In the genomic region with DNA sequence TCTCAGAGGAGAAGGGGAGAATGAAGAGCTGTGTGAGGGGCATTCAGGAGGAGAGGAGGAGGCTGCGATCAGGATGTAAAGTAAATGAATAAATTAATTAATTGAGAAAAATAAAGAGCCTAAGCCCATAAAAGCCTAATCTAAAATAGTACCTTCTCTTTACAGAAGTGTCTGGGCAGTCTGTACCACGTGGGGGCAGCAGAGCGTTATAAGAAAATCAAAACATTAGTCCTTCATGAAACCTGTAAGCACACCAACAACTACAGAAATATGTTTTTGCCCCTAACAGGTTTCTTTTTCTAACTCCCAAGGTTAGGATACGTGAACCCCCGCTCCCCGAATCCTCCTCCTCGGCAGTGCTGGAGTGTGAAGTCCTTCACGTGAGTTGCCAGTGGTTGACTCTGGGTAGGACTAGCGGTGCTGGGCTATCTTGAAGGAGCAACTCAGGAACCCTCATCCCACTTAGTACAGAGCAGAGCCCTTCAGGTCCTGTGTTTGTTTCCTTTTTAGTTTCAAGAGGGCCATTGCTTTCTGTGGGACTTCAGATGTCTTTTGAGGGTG, we compare ENCODE assay signal across 10 mouse cellular contexts. TPM values are rescaled to one million over a fixed set of nuclear protein-coding genes. Genes with fewer than 3 reads are reported as not detected.
DNase-seq lines count a peak whose midpoint lies in the region; TF ChIP-seq lines count a peak whose summit lies in the region.
"Had no signal": no experiment of that assay in that cellular context is flagged by ENCODE, and none has a peak within 500 bp of the region (broad histone marks: within the 10 kb centered on the region; RNA-seq: fewer than 3 reads in every experiment).

No protein-coding gene starts in this region.

- no peak overlapping the region for H3ac ChIP-seq in myocyte (ENCODE audit: control insufficient read depth, insufficient read length)

- no peak for TF ChIP-seq POLR2A in myocyte (IDR thresholded peaks at IDR 0.05; ENCODE audit: insufficient read length, low read depth)
- no peak for TF ChIP-seq POLR2A in thymus, adult 2 months (IDR thresholded peaks at IDR 0.05; ENCODE audit: control insufficient read depth, extremely low read depth, insufficient read depth, low read length, poor library complexity)

- no peak overlapping the region for H3K4me2 ChIP-seq in myocyte (ENCODE audit: low read depth)
- H3K4me2 ChIP-seq: stomach, embryonic 15.5 days had no signal

- 56% methylated on average over 9 of the region's 9 CpGs for WGBS in thymus, adult 2 months

- no peaks in the 10 kb centered on the region for H3K27me3 ChIP-seq in myocyte (ENCODE audit: control insufficient read depth, insufficient read depth, insufficient read length)
- H3K27me3 ChIP-seq in thymus, adult 2 months (ENCODE audit: control insufficient read depth, insufficient read depth, low read length) = no peaks in the 10 kb centered on the region
- H3K27me3 ChIP-seq: stomach, embryonic 15.5 days had no signal

- intact Hi-C loops in gastrocnemius, adult 2 months (cut with DNase I) = loop anchor here (5.0 to 10.0 kb wide), 3 partner anchors 38 to 236 kb away; a partner anchor contains a TSS

- peak; percentile 55 for DNase-seq in gastrocnemius, adult 18-20 months (ENCODE audit: low spot score)
- no peak for DNase-seq in gastrocnemius, postnatal 25 days
- peak; percentile 12 to 54 for DNase-seq in CD8-positive naive resting alpha-beta T cell, adult 2 months (ENCODE audit: low read depth in 2 of 2, low spot score in 2 of 2)
- DNase-seq in adrenal gland, postnatal 25 days = peak; percentile 63
- peak; percentile 66 for DNase-seq in gastrocnemius, adult 2 months
- DNase-seq in layer of hippocampus, postnatal 25 days (ENCODE audit: extremely low spot score in 1 of 2, low spot score in 1 of 2) = peak; percentile 47 to 77
- peak; percentile 53 for DNase-seq in thymus, adult 2 months

- H3K27ac ChIP-seq in gastrocnemius, adult 2 months = no peak overlapping the region; the same call in 1 of the 2 replicates
- H3K27ac ChIP-seq in thymus, adult 2 months (ENCODE audit: control insufficient read depth, insufficient read depth, low read length) = no peak overlapping the region
- H3K27ac ChIP-seq: stomach, embryonic 15.5 days had no signal

- H3K36me3 ChIP-seq in myocyte (ENCODE audit: control insufficient read depth, insufficient read depth) = no peaks in the 10 kb centered on the region
- H3K36me3 ChIP-seq in thymus, adult 2 months (ENCODE audit: control insufficient read depth, insufficient read depth, low read length) = no peaks in the 10 kb centered on the region
- H3K36me3 ChIP-seq: stomach, embryonic 15.5 days had no signal

- TF ChIP-seq CTCF in gastrocnemius, adult 2 months (IDR thresholded peaks at IDR 0.05) = peak; percentile 83
- no peak for TF ChIP-seq CTCF in thymus, adult 2 months (IDR thresholded peaks at IDR 0.05; ENCODE audit: borderline replicate concordance, control insufficient read depth, extremely low read depth, insufficient read depth, low read length, poor library complexity)

- no peaks in the 10 kb centered on the region for H3K79me2 ChIP-seq in myocyte (ENCODE audit: control insufficient read depth, insufficient read depth)

- H3K4me1 ChIP-seq in thymus, adult 2 months (replicated peaks; ENCODE audit: control insufficient read depth, insufficient read depth, low read length) = no peaks in the 10 kb centered on the region
- H3K4me1 ChIP-seq: stomach, embryonic 15.5 days had no signal

- H3K4me3 ChIP-seq in gastrocnemius, adult 2 months = no peak overlapping the region
- no peak overlapping the region for H3K4me3 ChIP-seq in myocyte
- no peak overlapping the region for H3K4me3 ChIP-seq in thymus, adult 2 months (ENCODE audit: control insufficient read depth, insufficient read depth, low read length)
- H3K4me3 ChIP-seq: stomach, embryonic 15.5 days had no signal

TF ChIP-seq in myocyte, 11 proteins besides CTCF, POLR2A, EP300 and RAD21:
- TF ChIP-seq REST (IDR thresholded peaks at IDR 0.05; ENCODE audit: insufficient read depth, insufficient read length) = no peak
- peak; percentile 18 for TF ChIP-seq USF1 (IDR thresholded peaks at IDR 0.05; ENCODE audit: low read depth)
TF ChIP-seq in myocyte: peak in this region for 1.

RNA-seq across cellular contexts. Expression of a gene that starts 7.1 kb away (rescaled TPM):
- 10 to 100 TPM; 10.1 to 10.4 TPM for total RNA-seq in gastrocnemius, adult 18-20 months (2021)
- 10 to 100 TPM; 13.2 to 15.1 TPM for total RNA-seq in gastrocnemius, postnatal 25 days (2021)
- 47.2 and 56.3 TPM in 2 replicates for total RNA-seq in adrenal gland, postnatal 25 days (2021)
- total RNA-seq in gastrocnemius, adult 2 months (2021) = 10 to 100 TPM; 12.3 to 12.4 TPM
- 10 to 100 TPM; 73.0 to 91.4 TPM for total RNA-seq in layer of hippocampus, postnatal 25 days (2021)
- 67.3 TPM for polyA plus RNA-seq in myocyte (2012; fragmentation: generic; extraction: Trizol)
- 85.4 and 98.5 TPM in 2 replicates for polyA plus RNA-seq in thymus, adult 2 months (2012; rRNA removed)

RNA-seq across cellular contexts. Expression of a gene that starts 16.9 kb away (rescaled TPM):
- total RNA-seq in gastrocnemius, adult 18-20 months (2021) = not detected
- not detected for total RNA-seq in gastrocnemius, postnatal 25 days (2021)
- not detected in 2 replicates for total RNA-seq in adrenal gland, postnatal 25 days (2021)
- total RNA-seq in gastrocnemius, adult 2 months (2021) = not detected
- total RNA-seq in layer of hippocampus, postnatal 25 days (2021) = not detected
- not detected for polyA plus RNA-seq in myocyte (2012; fragmentation: generic; extraction: Trizol)
- not detected in 2 replicates for polyA plus RNA-seq in thymus, adult 2 months (2012; rRNA removed)
- total RNA-seq: left cerebral cortex, adult 8-10 months had no signal
- polyA plus RNA-seq: stomach, embryonic 15.5 days had no signal

RNA-seq across cellular contexts. Expression of a gene that starts 36.1 kb away (rescaled TPM):
- total RNA-seq in gastrocnemius, adult 18-20 months (2021) = under 1 TPM; 0.21 to 0.43 TPM
- total RNA-seq in gastrocnemius, postnatal 25 days (2021) = 1 to 10 TPM in 1 of 2 experiments, under 1 TPM in 1; 0.97 to 1.0 TPM
- 0.67 and 2.0 TPM in 2 replicates for total RNA-seq in adrenal gland, postnatal 25 days (2021)
- under 1 TPM; 0.42 to 0.46 TPM for total RNA-seq in gastrocnemius, adult 2 months (2021)
- 10 to 100 TPM; 69.3 to 78.8 TPM for total RNA-seq in layer of hippocampus, postnatal 25 days (2021)
- polyA plus RNA-seq in myocyte (2012; fragmentation: generic; extraction: Trizol) = 35.8 TPM
- polyA plus RNA-seq in thymus, adult 2 months (2012; rRNA removed) = 13.6 and 17.2 TPM in 2 replicates

RNA-seq across cellular contexts. Expression of a gene that starts 36.5 kb away (rescaled TPM):
- 10 to 100 TPM; 80.0 to 84.8 TPM for total RNA-seq in gastrocnemius, adult 18-20 months (2021)
- 10 to 100 TPM; 80.3 to 88.3 TPM for total RNA-seq in gastrocnemius, postnatal 25 days (2021)
- 51.2 and 62.0 TPM in 2 replicates for total RNA-seq in adrenal gland, postnatal 25 days (2021)
- 10 to 100 TPM; 82.3 to 84.1 TPM for total RNA-seq in gastrocnemius, adult 2 months (2021)
- total RNA-seq in layer of hippocampus, postnatal 25 days (2021) = 10 to 100 TPM; 28.7 to 33.2 TPM
- polyA plus RNA-seq in myocyte (2012; fragmentation: generic; extraction: Trizol) = 452 TPM
- polyA plus RNA-seq in thymus, adult 2 months (2012; rRNA removed) = 44.9 and 47.2 TPM in 2 replicates

RNA-seq across cellular contexts. Expression of a gene that starts 46.3 kb away (rescaled TPM):
- total RNA-seq in gastrocnemius, adult 18-20 months (2021) = 100 to 1,000 TPM; 184 to 193 TPM
- total RNA-seq in gastrocnemius, postnatal 25 days (2021) = 100 to 1,000 TPM; 149 to 152 TPM
- total RNA-seq in adrenal gland, postnatal 25 days (2021) = 129 and 132 TPM in 2 replicates
- total RNA-seq in gastrocnemius, adult 2 months (2021) = 100 to 1,000 TPM; 163 to 196 TPM
- total RNA-seq in layer of hippocampus, postnatal 25 days (2021) = 10 to 100 TPM; 58.7 to 61.1 TPM
- polyA plus RNA-seq in myocyte (2012; fragmentation: generic; extraction: Trizol) = 87.9 TPM
- 92.2 and 94.0 TPM in 2 replicates for polyA plus RNA-seq in thymus, adult 2 months (2012; rRNA removed)

Comparison
In these comparisons a context has a peak if more than half of its experiments do, and no peak if none do; other contexts are left out.
1. RNA of a gene that starts 36.1 kb away (total RNA-seq): 69.3 to 78.8 TPM in layer of hippocampus, postnatal 25 days; 0.67 to 2.0 TPM in adrenal gland, postnatal 25 days, 0.97 to 1.0 TPM in gastrocnemius, postnatal 25 days, 0.42 to 0.46 TPM in gastrocnemius, adult 2 months and 0.21 to 0.43 TPM in gastrocnemius, adult 18-20 months; every median in the first group is over 10 times any median in the second.